Mouse (Mus musculus) central nervous system, embryonic 14 days (tissue): ENCODE measurements around the gene Comt. TPM values are rescaled to one million over a fixed set of nuclear protein-coding genes. Genes with fewer than 3 reads are reported as not detected.

Experiments
- polyA plus RNA-seq: library from polyadenylated mRNA; depleted of rRNA; stranded (reverse); fragments of >200 nt; gene quantifications from 2 replicates; pipeline ENCODE4 v1.2.3, GENCODE M21; 2012; rRNA removed

Comt gene
- polyA plus RNA-seq: 57.9 and 65.8 TPM in 2 replicates

DNA sequence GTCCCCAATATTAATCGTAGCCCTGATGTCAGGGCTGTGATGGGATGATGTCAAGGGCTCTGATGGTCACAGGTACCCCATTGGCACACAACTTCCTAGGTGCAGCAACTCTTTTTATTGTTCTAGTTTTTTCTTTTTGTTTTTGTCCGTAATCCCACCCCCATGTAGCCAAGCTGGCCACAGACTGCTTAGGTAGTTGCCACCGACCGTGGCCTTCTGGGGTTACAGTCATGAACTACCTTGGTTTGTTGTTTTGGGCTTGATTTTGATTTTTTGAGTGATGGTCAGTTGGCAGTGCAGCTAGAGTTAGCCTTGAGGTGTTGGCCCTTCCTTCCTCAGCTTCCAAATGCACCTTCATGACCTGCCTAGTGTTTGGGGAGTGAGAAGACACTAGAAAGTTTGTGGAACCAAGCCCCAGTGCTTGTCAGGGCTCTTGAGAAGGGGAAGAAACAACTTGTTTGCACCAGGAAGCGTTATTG is at the start of gene Comt:
TSS of gene Comt (minus strand) at position 51 of the 479 bp plus-strand sequence.

DNA sequence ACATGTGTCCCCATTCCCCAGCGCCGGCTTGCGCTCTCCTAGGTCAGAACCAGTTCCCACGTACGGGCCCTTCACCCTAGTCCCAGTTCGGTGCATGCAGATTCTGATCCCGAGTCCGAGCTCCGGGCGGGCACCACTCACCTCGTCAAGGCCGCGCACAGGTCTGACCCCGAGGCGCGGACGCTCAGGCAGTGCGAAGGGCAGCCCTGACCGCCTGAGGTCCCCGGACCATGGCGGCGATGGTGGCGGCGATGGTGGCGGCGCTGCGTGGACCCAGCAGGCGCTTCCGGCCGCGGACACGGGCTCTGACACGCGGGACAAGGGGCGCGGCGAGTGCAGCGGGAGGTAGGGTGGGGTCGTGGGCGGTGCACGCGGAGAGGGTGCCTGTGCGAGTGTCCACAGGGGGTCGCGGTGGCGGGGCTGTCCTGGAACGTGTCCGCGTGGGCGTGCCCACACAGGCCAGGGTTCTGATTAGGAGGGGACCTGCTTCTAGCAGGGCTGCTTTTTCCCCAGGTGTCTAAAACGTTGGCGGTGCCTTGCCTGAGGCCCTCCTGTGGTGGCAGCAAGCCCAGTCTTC is 349 bp downstream of the Comt start, which contains the start of gene Txnrd2:
TSS of gene Txnrd2 (plus strand) at position 170 of the 577 bp plus-strand sequence.

Other genes with a start within 250 kb of the Comt start
- gene Ccdc188, start 209.0 kb downstream of the Comt start, polyA plus RNA-seq: 0.09 TPM in 1 of 2 replicates, not detected in the other
- 51.3 and 56.7 TPM in 2 replicates for gene Zdhhc8, start 191.7 kb downstream of the Comt start, polyA plus RNA-seq
- gene Trmt2a, start 178.2 kb downstream of the Comt start, polyA plus RNA-seq: 122 and 124 TPM in 2 replicates
- 244 and 269 TPM in 2 replicates for gene Ranbp1, start 178.1 kb downstream of the Comt start, polyA plus RNA-seq
- 0.32 and 0.84 TPM in 2 replicates for gene Gm49776, start 168.5 kb downstream of the Comt start, polyA plus RNA-seq
- 81.7 and 91.3 TPM in 2 replicates for gene Dgcr8, start 137.6 kb downstream of the Comt start, polyA plus RNA-seq
- gene Tango2, start 78.7 kb downstream of the Comt start, polyA plus RNA-seq: 57.0 and 57.6 TPM in 2 replicates
- 137 and 154 TPM in 2 replicates for gene Arvcf, start 78.7 kb downstream of the Comt start, polyA plus RNA-seq
- gene Txnrd2, start 468 bp downstream of the Comt start, polyA plus RNA-seq: 19.2 and 20.1 TPM in 2 replicates
- gene Gnb1l, start 71.9 kb upstream of the Comt start, polyA plus RNA-seq: 12.7 and 15.1 TPM in 2 replicates
- 7.7 and 10.5 TPM in 2 replicates for gene Rtl10, start 72.0 kb upstream of the Comt start, polyA plus RNA-seq
- gene Tbx1, start 163.8 kb upstream of the Comt start, polyA plus RNA-seq: 1.3 and 6.8 TPM in 2 replicates
- 13.7 and 16.3 TPM in 2 replicates for gene Gp1bb, start 195.6 kb upstream of the Comt start, polyA plus RNA-seq
- 101 and 103 TPM in 2 replicates for gene Gm49601, start 199.6 kb upstream of the Comt start, polyA plus RNA-seq
- gene Sept5, start 203.1 kb upstream of the Comt start, polyA plus RNA-seq: 274 and 303 TPM in 2 replicates